Mouse (Mus musculus): Measurements from ENCODE around the gene Slit3.

DNA sequence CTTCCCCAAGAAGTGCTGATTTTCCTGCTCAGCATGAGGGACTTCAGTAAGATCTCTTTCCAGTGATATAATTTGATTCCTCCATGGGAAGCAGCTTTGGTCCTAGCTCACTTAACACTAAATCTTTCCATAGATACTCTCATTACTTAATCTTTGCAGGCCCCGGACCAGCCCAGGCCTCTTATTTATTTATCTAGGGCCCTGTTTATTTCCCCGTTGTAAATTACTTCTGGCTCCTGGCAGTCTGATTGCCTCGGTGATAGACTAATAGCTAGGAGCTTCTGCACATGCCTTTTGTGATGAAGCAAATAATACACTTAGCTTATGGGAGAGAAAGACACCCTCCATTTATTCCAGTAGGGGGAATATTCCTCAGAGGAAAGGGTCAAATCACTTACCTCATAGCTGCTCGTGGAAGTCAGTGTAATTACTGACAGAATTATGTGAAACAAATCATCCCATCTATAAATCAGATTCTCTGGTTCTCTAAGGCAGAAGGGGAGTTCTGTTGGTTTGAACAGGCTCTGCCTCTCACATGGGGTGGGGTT lies 129.9 kb downstream of the Slit3 start:
- no peak for TF ChIP-seq POLR2A (IDR thresholded peaks at IDR 0.05; ENCODE audit: control insufficient read depth in 1 of 2, insufficient read depth in 1 of 2, low read depth in 1 of 2, low read length in 2 of 2, poor library complexity in 1 of 2)
- no peak for TF ChIP-seq TCF12 (IDR thresholded peaks at IDR 0.05; ENCODE audit: low read depth, low read length)
- TF ChIP-seq JUND (IDR thresholded peaks at IDR 0.05; ENCODE audit: low read depth, low read length) = no peak

Measured in MEL (cell line).